Mouse (Mus musculus): ENCODE results near the gene Ppm1m. TPM values are rescaled to one million over a fixed set of nuclear protein-coding genes. Genes with fewer than 3 reads are reported as not detected.
A peak's percentile ranks its signal among the peaks of the same experiment; 100 is the strongest.

Ppm1m gene
- polyA plus RNA-seq, 1 experiment from 2014 or later, result 11.3 TPM

DNA sequence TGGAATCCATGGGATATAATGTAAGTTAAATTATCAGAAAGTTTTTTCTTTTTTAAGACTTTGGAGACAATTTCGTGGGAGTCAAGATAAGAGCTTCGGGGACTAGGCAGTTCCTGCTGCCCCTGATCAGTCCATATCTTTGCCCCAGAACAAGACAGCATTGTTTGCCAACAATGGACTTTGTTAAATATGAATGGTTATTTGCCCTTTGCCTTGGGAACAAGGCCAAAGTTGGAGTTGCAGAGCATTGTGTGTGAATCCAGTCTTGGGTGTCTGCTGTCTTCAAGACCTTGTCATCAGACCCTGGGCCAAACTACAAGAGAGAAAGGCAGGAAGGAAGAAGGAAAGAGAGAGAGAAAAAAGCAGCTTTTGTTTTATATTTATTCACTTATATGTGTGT lies 32.8 kb downstream of the Ppm1m start:
- H3K4me2 ChIP-seq (ENCODE audit: low read length), result no peak overlapping the region
- DNase-seq (no peak), ATAC-seq (ENCODE audit: low FRiP score, low TSS enrichment) (no peak)
- H3K9me3 ChIP-seq (ENCODE audit: control insufficient read depth, low read length), result no peaks in the 10 kb centered on the region
- H3K9ac ChIP-seq (replicated peaks; ENCODE audit: low read length), result no peak overlapping the region
- H3K4me3 ChIP-seq (replicated peaks; ENCODE audit: low read depth, low read length), result no peak overlapping the region
- WGBS, result 75% methylated on average over 2 of the region's 2 CpGs
- H3K36me3 ChIP-seq (ENCODE audit: control insufficient read depth, insufficient read depth, low read length), result no peaks in the 10 kb centered on the region
- H3K4me1 ChIP-seq (ENCODE audit: control insufficient read depth, insufficient read depth, low read length), result peaks cover 6% of the 10 kb centered on the region; the same call in 1 of the 2 replicates
- H3K27ac ChIP-seq (replicated peaks; ENCODE audit: low read depth, low read length), result no peak overlapping the region
- 0 out of 2 replicates have a peak, but pooled peaks cover 2% of the 10 kb centered on the region for H3K27me3 ChIP-seq (ENCODE audit: control insufficient read depth, insufficient read depth, low read length)

DNA sequence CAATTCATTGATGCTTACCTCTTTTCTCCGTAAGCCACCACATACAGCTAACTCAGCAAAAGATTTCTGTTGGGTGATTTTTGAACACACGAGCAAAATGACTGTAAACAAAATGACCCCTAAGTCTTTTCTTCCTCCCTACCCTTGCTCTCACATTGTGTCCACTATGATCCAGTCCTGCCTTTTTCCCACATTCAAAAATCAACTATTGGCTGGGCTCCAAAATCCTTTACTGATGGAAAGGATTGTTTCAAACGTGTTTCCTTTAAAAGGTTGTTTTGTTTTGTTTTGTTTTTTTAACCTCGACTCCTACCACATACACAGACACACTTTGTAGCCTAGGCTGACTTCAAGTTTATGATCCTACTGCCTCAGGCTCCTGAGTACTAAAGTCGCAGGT lies 39.1 kb downstream of the Ppm1m start:
- 43% methylated on average over 5 of the region's 5 CpGs for WGBS
- ATAC-seq (ENCODE audit: low FRiP score, low TSS enrichment), result no peak
- peak overlapping the region; percentile 47 for H3K4me3 ChIP-seq (replicated peaks; ENCODE audit: low read depth, low read length)

DNA sequence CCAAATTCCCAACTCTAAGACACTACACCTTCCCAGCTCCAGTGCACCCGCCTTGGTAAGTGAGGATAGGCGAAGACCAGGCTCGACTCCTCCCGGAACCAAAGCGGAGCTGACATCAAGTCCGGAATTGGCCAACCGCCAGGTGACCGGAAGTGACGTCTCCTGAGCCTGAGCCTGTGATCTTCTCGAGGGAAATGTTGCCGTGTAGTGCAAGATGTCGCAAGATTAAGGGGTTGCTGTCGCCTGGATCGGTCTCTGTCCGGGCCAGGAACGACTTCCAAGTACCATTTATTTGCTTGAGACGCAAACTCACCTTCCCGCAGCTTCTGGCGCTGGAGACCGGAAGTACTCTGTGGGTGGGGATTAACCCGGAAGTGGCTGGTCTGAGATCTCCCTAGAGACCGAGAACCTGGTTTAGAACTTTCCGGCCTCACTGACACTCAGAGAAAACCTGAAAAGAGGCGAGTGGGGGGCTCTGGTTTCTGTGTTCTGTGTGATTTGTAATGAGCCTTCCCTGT lies 39.7 kb downstream of the Ppm1m start:
- Histone ChIP-seq H3K36me3 (ENCODE audit: control insufficient read depth, insufficient read depth, low read length) (peaks cover 3% of the 10 kb centered on the region; the same call in 1 of the 2 replicates), H3K4me1 (ENCODE audit: control insufficient read depth, insufficient read depth, low read length) (peaks cover 12% of the 10 kb centered on the region; the same call in 1 of the 2 replicates), H3K27ac (replicated peaks; ENCODE audit: low read depth, low read length) (peak overlapping the region; percentile 99), H3K4me3 (replicated peaks; ENCODE audit: low read depth, low read length) (peak overlapping the region; percentile 47), H3K9ac (replicated peaks; ENCODE audit: low read length) (peak overlapping the region; percentile 55), H3K27me3 (ENCODE audit: control insufficient read depth, insufficient read depth, low read length) (no peaks in the 10 kb centered on the region), H3K9me3 (ENCODE audit: control insufficient read depth, low read length) (no peaks in the 10 kb centered on the region), H3K4me2 (ENCODE audit: low read length) (peak overlapping the region; percentile 55)
- DNase-seq (peak; percentile 96), ATAC-seq (ENCODE audit: low FRiP score, low TSS enrichment) (peak; percentile 75)
- 1% methylated on average over 24 of the region's 24 CpGs for WGBS

More for the DNA sequence above, 39.1 kb downstream of the Ppm1m start:
- no peak for DNase-seq
- Histone ChIP-seq H3K27ac (replicated peaks; ENCODE audit: low read depth, low read length) (peak overlapping the region; percentile 99), H3K4me2 (ENCODE audit: low read length) (peak overlapping the region; percentile 55), H3K4me1 (ENCODE audit: control insufficient read depth, insufficient read depth, low read length) (peaks cover 12% of the 10 kb centered on the region; the same call in 1 of the 2 replicates), H3K27me3 (ENCODE audit: control insufficient read depth, insufficient read depth, low read length) (no peaks in the 10 kb centered on the region), H3K36me3 (ENCODE audit: control insufficient read depth, insufficient read depth, low read length) (no peaks in the 10 kb centered on the region), H3K9ac (replicated peaks; ENCODE audit: low read length) (peak overlapping the region; percentile 55; the same call in 1 of the 2 replicates), H3K9me3 (ENCODE audit: control insufficient read depth, low read length) (no peaks in the 10 kb centered on the region)

DNA sequence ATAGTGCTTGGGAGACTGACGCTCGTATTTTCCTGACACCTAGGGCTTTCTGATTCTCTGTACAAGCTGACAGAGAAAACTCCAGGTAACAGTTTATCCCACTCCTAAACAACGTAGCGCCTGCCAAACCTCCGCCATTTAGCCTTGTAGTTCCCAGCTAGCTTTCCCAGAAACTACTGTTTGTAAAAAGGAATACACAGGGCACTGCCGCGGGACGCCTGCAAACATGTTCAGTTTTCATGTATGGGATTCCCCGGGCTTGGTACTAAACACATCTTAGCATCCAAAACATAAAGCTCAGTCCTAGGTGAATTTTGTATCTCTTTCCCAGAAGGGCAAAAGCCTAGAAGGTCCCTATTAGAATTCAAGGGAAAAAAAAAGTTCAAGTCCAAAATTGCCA lies 40.3 kb downstream of the Ppm1m start:
- Histone ChIP-seq H3K27me3 (ENCODE audit: control insufficient read depth, insufficient read depth, low read length) (no peaks in the 10 kb centered on the region), H3K9ac (replicated peaks; ENCODE audit: low read length) (no peak overlapping the region), H3K27ac (replicated peaks; ENCODE audit: low read depth, low read length) (no peak overlapping the region), H3K36me3 (ENCODE audit: control insufficient read depth, insufficient read depth, low read length) (peaks cover 9% of the 10 kb centered on the region), H3K9me3 (ENCODE audit: control insufficient read depth, low read length) (no peaks in the 10 kb centered on the region), H3K4me2 (ENCODE audit: low read length) (peak overlapping the region; percentile 55), H3K4me1 (ENCODE audit: control insufficient read depth, insufficient read depth, low read length) (peaks cover 12% of the 10 kb centered on the region; the same call in 1 of the 2 replicates), H3K4me3 (replicated peaks; ENCODE audit: low read depth, low read length) (no peak overlapping the region)
- 81% methylated on average over 9 of the region's 9 CpGs for WGBS
- no peak for ATAC-seq (ENCODE audit: low FRiP score, low TSS enrichment)
- DNase-seq, result peak; percentile 26

DNA sequence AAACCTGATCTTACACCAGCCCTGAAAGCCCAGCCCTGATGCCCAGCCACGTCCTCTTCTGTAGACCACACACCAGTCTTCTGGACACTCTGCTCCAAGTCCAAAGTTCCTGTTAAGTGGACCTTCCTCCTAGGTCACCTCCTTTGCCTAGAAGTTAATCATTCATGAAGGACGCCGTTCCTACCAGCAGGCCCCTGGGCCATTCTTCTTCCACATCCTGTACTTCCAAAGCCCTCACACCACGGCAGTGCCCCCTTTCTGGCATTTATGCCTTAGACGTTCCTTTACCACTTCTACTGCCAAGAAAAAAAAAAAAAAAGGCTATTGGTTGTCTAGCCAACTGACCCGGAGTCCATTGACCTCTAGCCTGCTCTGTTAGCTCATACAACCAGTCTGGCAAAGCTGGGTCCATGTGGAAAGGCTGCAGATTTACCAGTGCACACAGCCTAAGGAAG lies 41.5 kb downstream of the Ppm1m start, which contains the start of gene Glyctk:
Gene Glyctk, minus strand, starts transcription at position 102 of the 455 bp plus-strand sequence.
- Histone ChIP-seq H3K4me2 (ENCODE audit: low read length) (no peak within 1 kb of the TSS), H3K36me3 (ENCODE audit: control insufficient read depth, insufficient read depth, low read length) (peaks cover 21% of the 10 kb centered on the region), H3K4me1 (ENCODE audit: control insufficient read depth, insufficient read depth, low read length) (peaks cover 12% of the 10 kb centered on the region; the same call in 1 of the 2 replicates), H3K27ac (replicated peaks; ENCODE audit: low read depth, low read length) (no peak within 1 kb of the TSS), H3K9ac (replicated peaks; ENCODE audit: low read length) (peak within 1 kb of the TSS; percentile 10; the same call in 1 of the 2 replicates), H3K4me3 (replicated peaks; ENCODE audit: low read depth, low read length) (no peak within 1 kb of the TSS), H3K9me3 (ENCODE audit: control insufficient read depth, low read length) (no peaks in the 10 kb centered on the region), H3K27me3 (ENCODE audit: control insufficient read depth, insufficient read depth, low read length) (no peaks in the 10 kb centered on the region)
- WGBS, result 84% methylated on average over 6 of the region's 6 CpGs
- ATAC-seq (ENCODE audit: low FRiP score, low TSS enrichment) (no peak), DNase-seq (no peak)

DNA sequence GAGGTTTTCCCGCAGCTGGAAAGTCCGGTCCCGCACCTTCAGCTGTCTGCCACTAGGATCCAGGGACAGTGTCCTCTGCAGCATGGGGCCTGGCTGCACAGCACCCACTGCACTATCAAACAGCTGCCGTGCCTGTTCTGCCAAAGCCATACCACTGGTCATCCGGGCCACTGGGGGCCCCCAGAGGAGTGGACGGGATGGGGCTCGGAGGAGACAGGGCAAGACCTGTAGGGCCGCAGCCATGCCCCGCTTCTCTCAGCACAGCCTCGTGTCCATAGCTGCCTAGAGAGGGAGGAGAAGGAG lies 42.0 kb downstream of the Ppm1m start:
- Histone ChIP-seq H3K9ac (replicated peaks; ENCODE audit: low read length) (no peak overlapping the region), H3K4me3 (replicated peaks; ENCODE audit: low read depth, low read length) (no peak overlapping the region), H3K4me1 (ENCODE audit: control insufficient read depth, insufficient read depth, low read length) (peaks cover 12% of the 10 kb centered on the region; the same call in 1 of the 2 replicates), H3K36me3 (ENCODE audit: control insufficient read depth, insufficient read depth, low read length) (peaks cover 25% of the 10 kb centered on the region), H3K27ac (replicated peaks; ENCODE audit: low read depth, low read length) (no peak overlapping the region), H3K9me3 (ENCODE audit: control insufficient read depth, low read length) (no peaks in the 10 kb centered on the region), H3K27me3 (ENCODE audit: control insufficient read depth, insufficient read depth, low read length) (no peaks in the 10 kb centered on the region), H3K4me2 (ENCODE audit: low read length) (no peak overlapping the region)
- WGBS, result 83% methylated on average over 10 of the region's 10 CpGs
- ATAC-seq (ENCODE audit: low FRiP score, low TSS enrichment), result no peak
- DNase-seq, result no peak

DNA sequence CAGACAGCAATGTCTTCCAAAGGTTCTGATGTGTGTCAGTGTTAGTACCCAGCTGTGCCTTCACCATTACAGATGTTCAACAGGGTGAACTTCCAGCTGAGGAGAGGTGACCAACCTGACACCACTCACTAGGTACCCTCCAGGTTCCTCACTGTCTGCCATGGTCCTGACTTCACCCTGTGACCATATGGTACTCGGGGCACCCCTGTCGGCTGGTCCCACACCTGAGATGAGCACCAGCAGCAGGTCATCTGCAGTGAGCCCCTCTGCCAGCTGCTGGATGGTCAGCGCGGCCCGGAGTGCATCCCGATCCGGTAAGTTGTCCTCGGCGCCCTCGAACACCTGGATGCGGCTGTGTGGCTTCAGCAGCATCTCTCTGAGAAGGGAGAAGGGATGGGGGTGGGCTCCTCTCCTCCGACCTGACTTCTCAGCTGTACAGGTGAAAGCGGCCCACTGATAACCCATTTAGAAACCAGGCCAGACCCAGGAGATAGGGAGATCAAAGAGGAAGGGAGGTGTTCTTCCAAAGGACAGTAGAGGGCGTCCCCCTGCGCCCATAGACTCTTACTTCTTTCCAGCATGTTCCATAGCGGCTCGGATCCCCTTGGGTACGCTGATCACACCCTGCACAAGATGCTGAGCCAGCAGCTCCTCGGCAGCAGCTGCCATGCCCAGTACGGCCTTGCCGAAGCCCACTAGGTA lies 42.5 kb downstream of the Ppm1m start:
- Histone ChIP-seq H3K9me3 (ENCODE audit: control insufficient read depth, low read length) (no peaks in the 10 kb centered on the region), H3K4me2 (ENCODE audit: low read length) (no peak overlapping the region), H3K27ac (replicated peaks; ENCODE audit: low read depth, low read length) (no peak overlapping the region), H3K27me3 (ENCODE audit: control insufficient read depth, insufficient read depth, low read length) (no peaks in the 10 kb centered on the region), H3K36me3 (ENCODE audit: control insufficient read depth, insufficient read depth, low read length) (peaks cover 30% of the 10 kb centered on the region), H3K4me1 (ENCODE audit: control insufficient read depth, insufficient read depth, low read length) (peaks cover 12% of the 10 kb centered on the region; the same call in 1 of the 2 replicates), H3K4me3 (replicated peaks; ENCODE audit: low read depth, low read length) (no peak overlapping the region), H3K9ac (replicated peaks; ENCODE audit: low read length) (peak overlapping the region; percentile 10; the same call in 1 of the 2 replicates)
- WGBS, result 74% methylated on average over 21 of the region's 21 CpGs
- DNase-seq (peak; percentile 37), ATAC-seq (ENCODE audit: low FRiP score, low TSS enrichment) (0 out of 2 replicates have a peak, but pooled peaks have one; percentile 21)

DNA sequence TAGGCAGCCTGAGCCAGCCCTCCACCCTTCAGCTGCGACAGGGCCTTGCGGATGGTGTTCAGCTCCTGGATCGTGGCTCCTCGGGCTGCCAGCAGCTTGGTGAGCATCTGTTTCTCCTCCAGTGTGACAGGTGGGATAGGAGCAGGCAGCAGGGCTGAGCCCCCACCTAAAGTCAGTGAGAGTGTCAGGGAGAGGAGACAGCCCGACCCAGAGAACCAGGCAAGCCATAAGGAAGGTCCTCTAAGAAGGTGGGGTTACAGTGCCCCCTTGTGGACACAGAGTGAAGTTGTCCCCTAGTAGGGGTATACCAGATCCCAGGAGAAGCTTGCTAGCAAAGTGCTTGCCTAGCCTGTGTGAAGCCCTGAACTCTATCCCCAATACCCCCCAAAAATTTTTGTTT lies 43.1 kb downstream of the Ppm1m start:
- H3K27me3 ChIP-seq (ENCODE audit: control insufficient read depth, insufficient read depth, low read length), result no peaks in the 10 kb centered on the region
- no peaks in the 10 kb centered on the region for H3K9me3 ChIP-seq (ENCODE audit: control insufficient read depth, low read length)
- H3K36me3 ChIP-seq (ENCODE audit: control insufficient read depth, insufficient read depth, low read length), result peaks cover 35% of the 10 kb centered on the region
- H3K9ac ChIP-seq (replicated peaks; ENCODE audit: low read length), result no peak overlapping the region
- H3K4me1 ChIP-seq (ENCODE audit: control insufficient read depth, insufficient read depth, low read length), result peaks cover 13% of the 10 kb centered on the region; the same call in 1 of the 2 replicates
- H3K4me3 ChIP-seq (replicated peaks; ENCODE audit: low read depth, low read length), result no peak overlapping the region
- H3K4me2 ChIP-seq (ENCODE audit: low read length), result no peak overlapping the region
- WGBS, result 40% methylated on average over 5 of the region's 5 CpGs
- DNase-seq (peak; percentile 92), ATAC-seq (ENCODE audit: low FRiP score, low TSS enrichment) (peak; percentile 53)
- peak overlapping the region; percentile 68 for H3K27ac ChIP-seq (replicated peaks; ENCODE audit: low read depth, low read length)
